Mouse (Mus musculus): ENCODE measurements at regions not wholly inside any gene's neighbourhood (a gene's known extent, or its start where the extent isn't known, plus 50 kb on each side); places are given as distances from the start of the nearest gene placed in this dataset.

GRCm38 (mm10) chr4:70024838-70025376 is 385.3 kb downstream of the Cdk5rap2 start:
- TF ChIP-seq CTCF (IDR thresholded peaks at IDR 0.05; ENCODE audit: low read depth) (no peak), EP300 (IDR thresholded peaks at IDR 0.05; ENCODE audit: low read depth) (no peak)

Data from liver, embryonic 14.5 days (tissue).